Mouse (Mus musculus): ENCODE measurements around the gene Gripap1. TPM values are rescaled to one million over a fixed set of nuclear protein-coding genes. Genes with fewer than 3 reads are reported as not detected.
A peak's percentile ranks its signal among the peaks of the same experiment; 100 is the strongest.
"Not testable (repeated sequence)": the region's sequence is repeated elsewhere in the genome, so short reads cannot be mapped to it uniquely, and the experiment has no call there.

The Gripap1 gene
- polyA plus RNA-seq, 1 experiment: 53.1 TPM

GRCm38 (mm10) chrX:7778450-7779244, 10.9 kb upstream of the Gripap1 start:
- DNase-seq (ENCODE audit: low spot score): no peak

- no peak for DNase-seq (ENCODE audit: low spot score)
Observed at GRCm38 (mm10) chrX:7779294-7779693, 10.3 kb upstream of the Gripap1 start.

GRCm38 (mm10) chrX:7782603-7783092, 6.9 kb upstream of the Gripap1 start:
- DNase-seq (ENCODE audit: low spot score): no peak

GRCm38 (mm10) chrX:7790309-7790708, 744 bp downstream of the Gripap1 start:
- DNase-seq (ENCODE audit: low spot score): no peak

- no peak for DNase-seq (ENCODE audit: low spot score)
Observed at GRCm38 (mm10) chrX:7793361-7793760, 3.8 kb downstream of the Gripap1 start.

- no peak for DNase-seq (ENCODE audit: low spot score)
Observed at GRCm38 (mm10) chrX:7795016-7795415, 5.5 kb downstream of the Gripap1 start.

GRCm38 (mm10) chrX:7797327-7797726, 7.8 kb downstream of the Gripap1 start:
- DNase-seq (ENCODE audit: low spot score): no peak

- not testable (repeated sequence) for DNase-seq (ENCODE audit: low spot score)
Observed at GRCm38 (mm10) chrX:7802157-7802556, 12.6 kb downstream of the Gripap1 start.

- DNase-seq (ENCODE audit: low spot score): not testable (repeated sequence)
Observed at GRCm38 (mm10) chrX:7815016-7815415, 25.5 kb downstream of the Gripap1 start.

GRCm38 (mm10) chrX:7821865-7822779, 32.6 kb downstream of the Gripap1 start, which contains the start of gene Kcnd1:
TSS of gene Kcnd1 (plus strand) at chrX:7822289.
- no peak for DNase-seq (ENCODE audit: low spot score)

- DNase-seq (ENCODE audit: low spot score): no peak
Observed at GRCm38 (mm10) chrX:7837146-7837545, 47.6 kb downstream of the Gripap1 start.

- no peak for DNase-seq (ENCODE audit: low spot score)
Observed at GRCm38 (mm10) chrX:7840842-7841162, 51.2 kb downstream of the Gripap1 start.

- DNase-seq (ENCODE audit: low spot score): peak; percentile 73
Observed at GRCm38 (mm10) chrX:7841163-7842162, 51.9 kb downstream of the Gripap1 start, which contains the start of gene Otud5. TSS of gene Otud5 (plus strand) at chrX:7841364.

GRCm38 (mm10) chrX:7842318-7842717, 52.8 kb downstream of the Gripap1 start:
- no peak for DNase-seq (ENCODE audit: low spot score)

GRCm38 (mm10) chrX:7847845-7848244, 58.3 kb downstream of the Gripap1 start:
- DNase-seq (ENCODE audit: low spot score): no peak

GRCm38 (mm10) chrX:7854578-7854977, 65.0 kb downstream of the Gripap1 start:
- DNase-seq (ENCODE audit: low spot score): no peak

GRCm38 (mm10) chrX:7859191-7859753, 69.7 kb downstream of the Gripap1 start:
- DNase-seq (ENCODE audit: low spot score): no peak

GRCm38 (mm10) chrX:7863181-7863580, 73.6 kb downstream of the Gripap1 start:
- DNase-seq (ENCODE audit: low spot score): no peak

GRCm38 (mm10) chrX:7864551-7864950, 75.0 kb downstream of the Gripap1 start:
- no peak for DNase-seq (ENCODE audit: low spot score)

- DNase-seq (ENCODE audit: low spot score): no peak
Observed at GRCm38 (mm10) chrX:7865343-7865742, 75.8 kb downstream of the Gripap1 start.

- no peak for DNase-seq (ENCODE audit: low spot score)
Observed at GRCm38 (mm10) chrX:7865786-7866185, 76.2 kb downstream of the Gripap1 start.

All from urinary bladder, adult 2 months (tissue).